Mouse (Mus musculus) midbrain, embryonic 12.5 days (tissue): ENCODE data around the gene Tmem163. TPM values are rescaled to one million over a fixed set of nuclear protein-coding genes. Genes with fewer than 3 reads are reported as not detected.

Experiments
- ATAC-seq: fragments of 200-750 bp; cut with Nextera tagmentation; 2 replicates; pipeline ENCODE4 v1.8.0; 2017; ENCODE audit warnings: low read depth, moderate TSS enrichment, moderate library complexity; ENCODE audit not compliant: low FRiP score
- H3K27ac ChIP-seq: fragments of 300-500 bp; sonication (generic); replicated peaks from 2 replicates; pipeline ENCODE4 v1.5.1; 2016; ENCODE audit warnings: mild to moderate bottlenecking
- H3K27me3 ChIP-seq: fragments of 300-500 bp; sonication (generic); 2 replicates; pipeline ENCODE4 v1.6.1; 2016; ENCODE audit warnings: mild to moderate bottlenecking
- H3K36me3 ChIP-seq: fragments of 300-500 bp; sonication (generic); 2 replicates; pipeline ENCODE4 v1.6.1; 2016
- H3K4me1 ChIP-seq: fragments of 300-500 bp; sonication (generic); 2 replicates; pipeline ENCODE4 v1.6.1; 2016
- H3K4me2 ChIP-seq: fragments of 300-500 bp; sonication (generic); replicated peaks from 2 replicates; pipeline ENCODE4 v1.6.1; 2016; ENCODE audit warnings: mild to moderate bottlenecking, moderate library complexity
- H3K4me3 ChIP-seq: fragments of 300-500 bp; sonication (generic); 2 replicates; pipeline ENCODE4 v1.5.1; 2016; ENCODE audit warnings: mild to moderate bottlenecking
- H3K9ac ChIP-seq: fragments of 300-500 bp; sonication (generic); replicated peaks from 2 replicates; pipeline ENCODE4 v1.6.1; 2016; ENCODE audit warnings: mild to moderate bottlenecking, moderate library complexity
- H3K9me3 ChIP-seq: fragments of 300-500 bp; sonication (generic); 2 replicates; pipeline ENCODE4 v1.6.1; 2016; ENCODE audit warnings: mild to moderate bottlenecking
- WGBS: fragments of 180-500 bp; shearing (Covaris S2); methylation state at CpG from one replicate; pipeline ENCODE4 v1.1.7; 2016; 5-methylcytosine and 5-hydroxymethylcytosine counted together
- polyA plus RNA-seq: library from polyadenylated mRNA; unstranded; fragments of >200 nt; fragmentation: Nextera tagmentation; extraction: Ambion mirVana; gene quantifications from 2 replicates; pipeline ENCODE4 v1.2.1, GENCODE M21; 2016

The Tmem163 gene
- 55.1 and 55.2 TPM in 2 replicates for polyA plus RNA-seq

DNA sequence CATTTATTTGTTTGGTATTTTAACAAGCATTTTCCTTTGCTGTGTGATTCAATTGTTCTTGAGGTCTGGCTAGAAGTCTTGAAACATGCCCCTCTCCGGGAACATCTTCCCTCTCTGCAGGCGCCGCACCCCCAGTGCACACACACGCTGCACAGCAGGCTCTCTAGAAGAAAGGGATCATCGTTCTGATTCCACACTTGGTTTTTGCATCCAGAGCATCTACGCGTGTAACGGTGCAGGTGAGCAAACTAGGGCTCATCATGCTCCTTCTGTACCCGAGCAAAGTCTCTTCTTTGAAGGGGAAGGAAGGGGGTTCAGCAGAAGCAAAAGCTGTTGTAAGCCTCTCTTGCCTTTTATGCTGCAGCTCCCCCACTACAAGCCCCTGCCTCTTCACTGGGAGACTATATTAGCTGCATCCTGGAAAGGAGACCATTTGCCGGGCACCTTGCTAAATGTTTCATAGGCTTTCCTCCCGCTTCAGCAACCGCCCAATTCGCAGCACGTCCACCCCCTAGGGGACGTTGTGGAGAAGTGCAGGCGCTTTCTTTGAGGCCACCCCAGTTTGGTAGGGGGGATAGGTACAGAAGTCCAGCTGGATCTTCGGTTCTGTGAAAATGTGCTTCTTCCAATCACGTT lies at the start of gene Tmem163:
Gene Tmem163 (minus strand): TSS at position 51 of the 636 bp plus-strand sequence.
- 12% methylated on average over 18 of the region's 18 CpGs for WGBS
- peaks cover 54% of the 10 kb centered on the region for H3K27me3 ChIP-seq
- peak within 1 kb of the TSS; percentile 83 for H3K27ac ChIP-seq
- no peak for ATAC-seq
- H3K4me2 ChIP-seq: peak within 1 kb of the TSS; percentile 93
- peaks cover 24% of the 10 kb centered on the region; the same call in 1 of the 2 replicates for H3K4me1 ChIP-seq
- H3K9ac ChIP-seq: peak within 1 kb of the TSS; percentile 78
- peak within 1 kb of the TSS; percentile 68 for H3K4me3 ChIP-seq
- H3K9me3 ChIP-seq: no peaks in the 10 kb centered on the region
- no peaks in the 10 kb centered on the region for H3K36me3 ChIP-seq

DNA sequence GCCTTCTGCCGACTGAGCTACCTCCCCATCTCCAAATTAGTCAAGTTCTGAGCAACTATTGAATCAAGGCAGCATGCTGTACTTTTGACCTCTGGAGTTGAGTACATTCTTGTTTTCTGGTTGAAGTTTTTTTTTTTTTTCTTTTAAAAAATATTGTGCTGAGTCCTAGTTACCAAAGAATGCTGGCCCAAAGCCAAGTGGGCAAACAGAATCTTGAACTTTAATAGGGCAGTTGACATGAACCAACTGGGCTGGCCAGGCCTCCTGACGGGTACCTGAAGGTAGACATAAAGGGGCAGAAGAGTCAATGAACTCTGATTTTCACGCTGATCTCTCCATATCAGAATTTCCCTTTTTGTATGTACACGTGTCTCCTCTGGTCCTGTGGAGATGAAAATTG lies 49.7 kb upstream of the Tmem163 start, which contains the start of gene Acmsd:
Gene Acmsd (plus strand): TSS at position 318 of the 400 bp plus-strand sequence.
- H3K27me3 ChIP-seq: no peaks in the 10 kb centered on the region
- H3K4me2 ChIP-seq: no peak within 1 kb of the TSS
- H3K36me3 ChIP-seq: no peaks in the 10 kb centered on the region
- H3K27ac ChIP-seq: no peak within 1 kb of the TSS
- H3K4me1 ChIP-seq: no peaks in the 10 kb centered on the region
- H3K4me3 ChIP-seq: no peak within 1 kb of the TSS
- WGBS: 94% methylated on average over 4 of the region's 4 CpGs
- ATAC-seq: no peak
- no peak within 1 kb of the TSS for H3K9ac ChIP-seq
- H3K9me3 ChIP-seq: no peaks in the 10 kb centered on the region

DNA sequence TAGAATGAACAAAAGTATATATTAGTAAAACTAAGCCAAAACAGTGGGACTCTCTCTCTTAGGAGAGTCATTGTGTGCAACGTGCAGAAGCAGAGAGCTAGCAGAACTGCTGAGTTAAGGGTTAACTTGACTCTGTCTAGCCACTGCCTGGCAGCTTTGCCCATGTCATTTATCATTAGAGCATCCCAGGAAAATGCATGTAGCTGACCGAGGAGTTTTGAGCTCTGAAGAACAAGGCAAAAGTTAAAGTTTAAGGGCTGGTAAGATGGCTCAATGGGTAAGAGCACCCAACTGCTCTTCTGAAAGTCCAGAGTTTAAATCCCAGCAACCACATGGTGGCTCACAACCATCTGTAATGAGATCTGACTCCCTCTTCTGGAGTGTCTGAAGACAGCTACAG lies 44.2 kb upstream of the Tmem163 start:
- Histone ChIP-seq H3K36me3 (no peaks in the 10 kb centered on the region), H3K27ac (no peak overlapping the region), H3K9ac (no peak overlapping the region), H3K27me3 (no peaks in the 10 kb centered on the region), H3K9me3 (no peaks in the 10 kb centered on the region), H3K4me2 (no peak overlapping the region), H3K4me3 (no peak overlapping the region), H3K4me1 (no peaks in the 10 kb centered on the region)
- ATAC-seq: no peak
- 68% methylated on average over 2 of the region's 2 CpGs for WGBS

DNA sequence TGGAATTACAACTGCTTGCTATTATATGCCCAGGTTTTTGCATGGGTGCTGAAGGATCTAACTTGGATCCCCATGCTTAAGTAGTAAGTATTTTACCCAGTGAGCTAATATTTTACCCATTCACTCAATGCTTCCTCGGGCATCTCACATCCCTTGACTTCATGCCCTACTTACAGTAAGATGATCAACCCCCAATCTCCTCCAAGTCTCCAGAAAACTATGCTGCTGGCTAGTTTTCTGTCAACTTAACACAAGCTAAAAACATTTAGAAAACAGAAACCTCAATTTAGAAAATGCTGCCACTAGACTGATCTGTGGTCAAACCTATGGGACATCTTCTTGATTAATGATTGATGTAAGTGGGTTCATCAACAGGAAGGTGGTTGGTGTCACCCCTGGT lies 38.9 kb upstream of the Tmem163 start:
- ATAC-seq: no peak
- Histone ChIP-seq H3K4me3 (no peak overlapping the region), H3K36me3 (no peaks in the 10 kb centered on the region), H3K9ac (no peak overlapping the region), H3K4me1 (no peaks in the 10 kb centered on the region), H3K9me3 (no peaks in the 10 kb centered on the region), H3K4me2 (no peak overlapping the region), H3K27me3 (no peaks in the 10 kb centered on the region), H3K27ac (no peak overlapping the region)
- 96% methylated on average over 1 of the region's 1 CpGs for WGBS

DNA sequence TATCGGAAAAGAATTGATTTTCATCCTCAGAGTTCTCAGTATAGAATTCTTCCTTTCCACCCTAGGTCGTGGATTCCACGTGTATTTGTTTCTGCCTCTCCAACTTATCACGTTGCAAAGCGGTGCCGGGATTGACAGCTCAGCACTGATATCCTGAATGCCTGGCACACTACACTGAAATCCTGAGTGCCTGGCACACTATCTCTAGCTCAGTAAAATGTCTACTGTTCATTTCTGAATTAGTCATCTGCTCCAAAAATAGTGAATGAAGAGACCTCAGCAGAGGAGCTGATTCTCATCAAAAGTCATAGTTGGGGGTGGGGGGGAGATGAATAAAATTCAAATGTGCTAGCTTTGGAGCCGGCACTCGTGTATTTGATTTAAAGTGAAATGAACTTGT lies 37.1 kb upstream of the Tmem163 start:
- no peak overlapping the region for H3K4me3 ChIP-seq
- H3K9ac ChIP-seq: no peak overlapping the region
- no peak for ATAC-seq
- H3K27ac ChIP-seq: no peak overlapping the region
- 86% methylated on average over 8 of the region's 8 CpGs for WGBS
- H3K9me3 ChIP-seq: no peaks in the 10 kb centered on the region
- H3K36me3 ChIP-seq: no peaks in the 10 kb centered on the region
- no peaks in the 10 kb centered on the region for H3K27me3 ChIP-seq
- H3K4me1 ChIP-seq: no peaks in the 10 kb centered on the region
- no peak overlapping the region for H3K4me2 ChIP-seq

DNA sequence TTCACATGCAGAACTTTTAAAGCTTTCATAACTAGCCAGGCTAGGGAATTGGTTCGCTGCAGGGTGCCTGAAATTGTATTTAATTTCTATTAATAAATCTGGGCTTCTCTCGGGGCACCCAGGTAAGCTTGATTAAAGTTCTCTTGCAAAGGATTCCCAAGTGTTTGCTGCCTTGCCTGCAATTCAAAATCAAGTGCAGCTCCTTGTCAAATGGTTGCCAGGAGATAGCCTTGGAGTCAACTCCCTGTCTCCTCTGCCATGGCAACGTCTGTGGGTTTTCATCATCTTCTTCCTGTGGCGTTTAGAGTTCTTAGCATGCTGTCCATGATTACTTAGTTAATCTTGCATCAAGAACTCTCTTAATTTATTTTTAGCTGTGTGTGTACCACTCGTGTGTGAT lies 26.9 kb upstream of the Tmem163 start:
- ATAC-seq: no peak
- no peak overlapping the region for H3K9ac ChIP-seq
- H3K9me3 ChIP-seq: no peaks in the 10 kb centered on the region
- H3K4me3 ChIP-seq: no peak overlapping the region
- no peaks in the 10 kb centered on the region for H3K27me3 ChIP-seq
- H3K27ac ChIP-seq: no peak overlapping the region
- WGBS: 74% methylated on average over 5 of the region's 5 CpGs
- H3K4me2 ChIP-seq: no peak overlapping the region
- no peaks in the 10 kb centered on the region for H3K36me3 ChIP-seq
- H3K4me1 ChIP-seq: no peaks in the 10 kb centered on the region

DNA sequence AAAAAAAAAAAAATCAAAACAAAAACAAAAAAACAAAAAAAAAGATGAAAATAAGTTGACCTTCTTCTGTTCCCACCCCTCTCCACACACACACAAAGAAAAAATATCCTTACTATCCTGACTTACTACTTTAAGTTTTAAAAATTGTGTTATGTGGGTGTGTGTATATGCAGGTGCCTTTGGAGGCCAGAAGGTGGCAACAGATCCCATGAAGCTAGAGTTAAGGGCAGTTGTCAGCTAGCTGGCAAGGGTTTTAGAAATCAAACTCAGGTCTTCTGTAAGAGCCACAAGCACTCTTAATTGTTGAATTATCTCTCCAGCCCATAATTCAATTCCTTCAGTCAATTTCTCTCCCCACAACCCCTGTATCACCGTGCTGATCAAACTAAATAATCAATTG lies 22.8 kb upstream of the Tmem163 start:
- WGBS: 74% methylated on average over 1 of the region's 1 CpGs
- Histone ChIP-seq H3K4me2 (no peak overlapping the region), H3K36me3 (no peaks in the 10 kb centered on the region), H3K4me3 (no peak overlapping the region), H3K9ac (no peak overlapping the region), H3K27ac (no peak overlapping the region), H3K27me3 (no peaks in the 10 kb centered on the region), H3K9me3 (no peaks in the 10 kb centered on the region), H3K4me1 (no peaks in the 10 kb centered on the region)
- no peak for ATAC-seq

DNA sequence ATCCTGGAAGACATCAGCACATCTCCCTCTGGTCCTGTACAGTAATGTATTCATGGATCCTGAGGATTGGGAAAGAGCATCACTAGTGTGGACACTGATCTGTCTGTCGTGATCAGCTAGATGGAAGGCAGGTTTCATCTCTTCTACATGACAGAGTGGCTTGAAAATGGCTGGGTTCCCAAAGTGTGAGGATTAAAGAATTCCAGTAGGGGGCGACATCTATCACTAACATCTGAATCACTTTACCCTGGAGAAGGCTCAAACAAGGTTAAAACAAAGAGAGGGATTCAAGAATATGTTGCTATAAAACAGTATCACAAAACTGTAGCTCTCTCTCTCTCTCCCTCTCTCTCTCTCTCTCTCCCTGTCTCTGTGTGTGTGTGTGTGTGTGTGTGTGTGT lies 17.2 kb upstream of the Tmem163 start:
- H3K27me3 ChIP-seq: no peaks in the 10 kb centered on the region; the same call in 1 of the 2 replicates
- no peak for ATAC-seq
- no peak overlapping the region for H3K27ac ChIP-seq
- WGBS: 20% methylated on average over 2 of the region's 2 CpGs
- no peak overlapping the region for H3K4me3 ChIP-seq
- no peak overlapping the region for H3K4me2 ChIP-seq
- no peak overlapping the region for H3K9ac ChIP-seq
- no peaks in the 10 kb centered on the region for H3K4me1 ChIP-seq
- H3K9me3 ChIP-seq: no peaks in the 10 kb centered on the region
- no peaks in the 10 kb centered on the region for H3K36me3 ChIP-seq

DNA sequence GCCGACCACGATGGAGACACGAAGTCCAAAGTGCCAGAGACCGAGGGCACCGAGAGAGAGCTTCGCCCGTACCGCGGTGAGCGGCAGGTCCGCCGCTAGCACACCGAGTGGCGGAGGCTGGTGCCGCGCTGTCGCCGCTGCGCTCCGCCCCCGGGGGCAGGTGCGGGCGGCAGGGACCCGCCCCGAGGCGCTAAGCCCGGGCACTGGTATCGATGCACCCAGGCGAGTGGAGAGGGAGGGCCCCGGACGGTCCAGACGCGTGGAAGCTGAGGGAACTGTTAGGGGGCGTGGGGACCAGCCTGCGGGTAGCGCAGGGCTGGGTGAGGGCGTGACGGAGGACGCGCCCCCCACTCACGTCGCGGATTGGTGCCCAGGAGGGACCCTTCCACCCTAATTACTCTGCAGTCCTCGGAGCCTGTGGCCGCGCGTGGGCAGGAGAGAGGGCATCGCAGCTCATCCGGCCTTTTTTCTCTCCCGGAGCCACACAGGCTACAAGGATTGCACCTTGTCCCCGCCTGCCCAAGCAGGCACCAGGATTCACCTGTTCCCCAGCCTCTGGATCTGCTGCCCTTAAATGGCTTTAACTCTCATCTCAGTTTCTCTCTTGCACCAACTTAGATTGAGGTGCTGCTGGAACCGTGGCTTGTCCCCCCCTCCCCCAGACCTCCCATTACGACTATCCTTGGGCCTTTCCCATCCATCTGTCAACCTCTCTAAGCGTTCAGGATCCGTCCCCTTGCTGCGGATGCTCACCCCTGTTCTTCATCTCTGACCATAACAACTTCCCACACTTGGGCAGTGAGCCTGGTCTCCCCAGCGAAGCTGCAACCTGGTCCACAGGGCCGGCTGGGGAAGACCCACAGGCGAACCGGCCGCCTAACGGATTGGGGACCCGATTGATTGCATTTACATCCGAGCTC lies 1.4 kb downstream of the Tmem163 start:
- ATAC-seq: peak; percentile 76
- Histone ChIP-seq H3K4me1 (peaks cover 28% of the 10 kb centered on the region; the same call in 1 of the 2 replicates), H3K4me3 (peak overlapping the region; percentile 68), H3K9me3 (no peaks in the 10 kb centered on the region), H3K36me3 (no peaks in the 10 kb centered on the region), H3K9ac (peak overlapping the region; percentile 78), H3K27ac (peak overlapping the region; percentile 83), H3K4me2 (peak overlapping the region; percentile 93), H3K27me3 (peaks cover 65% of the 10 kb centered on the region)
- WGBS: 2% methylated on average over 62 of the region's 64 CpGs

DNA sequence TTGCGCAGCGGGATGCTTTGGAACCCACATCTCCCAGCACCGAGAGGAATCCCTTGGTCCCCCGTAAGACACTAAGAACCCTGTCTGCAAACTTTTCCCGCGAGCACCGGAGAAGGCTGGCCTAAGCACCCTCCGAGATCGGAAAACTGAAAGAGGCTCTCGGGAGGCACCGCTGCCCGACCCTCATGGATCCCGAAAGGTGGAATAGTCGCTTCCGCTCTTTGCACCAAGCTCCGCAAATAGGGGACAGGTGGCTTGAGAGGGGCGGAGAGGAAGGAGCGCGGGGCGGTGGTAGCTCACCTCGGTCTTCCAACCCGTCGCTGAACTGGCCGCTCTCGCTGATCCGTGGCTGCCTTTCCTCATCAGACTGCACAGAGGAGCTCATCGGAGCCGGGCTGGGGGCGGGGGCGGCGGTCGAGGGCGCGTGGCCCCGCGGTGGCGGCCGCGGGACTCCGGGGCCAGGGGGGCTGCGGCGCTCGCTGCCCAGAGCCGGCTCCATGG lies 2.2 kb downstream of the Tmem163 start:
- ATAC-seq: peak; percentile 55
- peaks cover 28% of the 10 kb centered on the region; the same call in 1 of the 2 replicates for H3K4me1 ChIP-seq
- peak overlapping the region; percentile 83 for H3K27ac ChIP-seq
- H3K4me3 ChIP-seq: peak overlapping the region; percentile 68
- peaks cover 65% of the 10 kb centered on the region for H3K27me3 ChIP-seq
- no peaks in the 10 kb centered on the region for H3K36me3 ChIP-seq
- H3K9ac ChIP-seq: peak overlapping the region; percentile 78
- H3K9me3 ChIP-seq: no peaks in the 10 kb centered on the region
- WGBS: under 1% methylated on average over 44 of the region's 44 CpGs
- peak overlapping the region; percentile 93 for H3K4me2 ChIP-seq

DNA sequence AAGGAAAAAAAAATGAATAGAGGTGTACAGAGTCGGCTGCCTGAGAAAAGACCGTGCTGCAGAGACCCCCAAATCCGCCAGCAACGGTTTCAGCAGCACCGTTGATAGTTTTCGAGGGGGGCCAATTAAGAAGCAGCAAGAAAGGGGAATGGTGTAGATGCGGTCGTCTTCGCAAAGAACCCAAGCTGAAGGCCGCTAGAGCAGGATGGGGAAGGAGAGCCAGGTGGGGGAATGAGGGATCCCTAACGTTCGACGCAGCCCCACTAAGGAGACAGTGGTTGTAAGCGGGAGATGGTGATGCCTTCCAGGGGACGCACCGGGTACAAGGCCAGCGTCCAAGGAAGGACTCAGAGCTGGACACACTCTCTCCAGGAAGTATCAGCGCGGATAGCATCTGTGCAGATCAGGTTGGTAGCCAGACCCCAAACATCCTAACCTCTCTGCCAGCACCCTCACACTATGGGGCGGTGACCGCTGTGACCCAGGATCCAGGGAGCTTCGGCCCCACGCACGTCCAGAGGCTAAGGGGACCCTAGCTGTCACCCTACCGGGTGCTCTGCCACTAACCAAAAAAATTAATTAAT lies 2.7 kb downstream of the Tmem163 start:
- 3% methylated on average over 25 of the region's 25 CpGs for WGBS
- ATAC-seq: peak; percentile 25; the same call in 1 of the 2 replicates
- Histone ChIP-seq H3K4me1 (peaks cover 28% of the 10 kb centered on the region; the same call in 1 of the 2 replicates), H3K4me3 (peak overlapping the region; percentile 68), H3K9ac (peak overlapping the region; percentile 78), H3K36me3 (no peaks in the 10 kb centered on the region), H3K27me3 (peaks cover 65% of the 10 kb centered on the region), H3K4me2 (peak overlapping the region; percentile 93), H3K27ac (peak overlapping the region; percentile 83), H3K9me3 (no peaks in the 10 kb centered on the region)
